Mouse (Mus musculus) thymus, adult 2 months (tissue): ENCODE results near the gene Ccnd2. TPM values are rescaled to one million over a fixed set of nuclear protein-coding genes. Genes with fewer than 3 reads are reported as not detected.

Source experiments
- DNase-seq: peaks from one replicate; pipeline ENCODE4 v3.0.0; 2021
- H3K27ac ChIP-seq: fragments of 200-500 bp; 2 replicates; pipeline ENCODE4 v1.5.1; 2012; ENCODE audit warnings: low read length, control low read depth; ENCODE audit not compliant: control insufficient read depth, insufficient read depth
- H3K27me3 ChIP-seq: fragments of 200-500 bp; 2 replicates; pipeline ENCODE4 v1.6.1; 2012; ENCODE audit warnings: mild to moderate bottlenecking, low read length, moderate library complexity, mixed read lengths; ENCODE audit not compliant: control insufficient read depth, insufficient read depth
- H3K36me3 ChIP-seq: fragments of 200-500 bp; 2 replicates; pipeline ENCODE4 v1.6.1; 2012; ENCODE audit warnings: mild to moderate bottlenecking, low read length, moderate library complexity; ENCODE audit not compliant: control insufficient read depth, insufficient read depth
- H3K4me1 ChIP-seq: fragments of 200-500 bp; replicated peaks from 2 replicates; pipeline ENCODE4 v1.6.1; 2012; ENCODE audit warnings: low read length; ENCODE audit not compliant: control insufficient read depth, insufficient read depth
- H3K4me3 ChIP-seq: fragments of 200-500 bp; 2 replicates; pipeline ENCODE4 v1.5.1; 2012; ENCODE audit warnings: mild to moderate bottlenecking, low read length, control low read depth, moderate library complexity; ENCODE audit not compliant: control insufficient read depth, insufficient read depth
- CTCF ChIP-seq: fragments of 200-500 bp; IDR thresholded peaks from 2 replicates; pipeline ENCODE4 v1.5.1; 2012; ENCODE audit warnings: mild to moderate bottlenecking, control low read depth, low read length, moderate library complexity, borderline replicate concordance; ENCODE audit not compliant: control insufficient read depth, poor library complexity, insufficient read depth; ENCODE audit errors: extremely low read depth
- POLR2A ChIP-seq: fragments of 200-500 bp; IDR thresholded peaks from 2 replicates; pipeline ENCODE4 v1.6.1; 2012; ENCODE audit warnings: mild to moderate bottlenecking, low read length, control low read depth, moderate library complexity; ENCODE audit not compliant: control insufficient read depth, poor library complexity, insufficient read depth; ENCODE audit errors: extremely low read depth
- WGBS: fragments of 180-500 bp; shearing (Covaris S2); methylation state at CpG from one replicate; pipeline ENCODE4 v1.1.7; 2018; 5-methylcytosine and 5-hydroxymethylcytosine counted together
- polyA plus RNA-seq: library from polyadenylated mRNA; depleted of rRNA; stranded (reverse); fragments of >200 nt; gene quantifications from 2 replicates; pipeline ENCODE4 v1.2.3, GENCODE M21; 2012

Ccnd2 gene
- polyA plus RNA-seq, 1 experiment = 73.0 TPM

DNA sequence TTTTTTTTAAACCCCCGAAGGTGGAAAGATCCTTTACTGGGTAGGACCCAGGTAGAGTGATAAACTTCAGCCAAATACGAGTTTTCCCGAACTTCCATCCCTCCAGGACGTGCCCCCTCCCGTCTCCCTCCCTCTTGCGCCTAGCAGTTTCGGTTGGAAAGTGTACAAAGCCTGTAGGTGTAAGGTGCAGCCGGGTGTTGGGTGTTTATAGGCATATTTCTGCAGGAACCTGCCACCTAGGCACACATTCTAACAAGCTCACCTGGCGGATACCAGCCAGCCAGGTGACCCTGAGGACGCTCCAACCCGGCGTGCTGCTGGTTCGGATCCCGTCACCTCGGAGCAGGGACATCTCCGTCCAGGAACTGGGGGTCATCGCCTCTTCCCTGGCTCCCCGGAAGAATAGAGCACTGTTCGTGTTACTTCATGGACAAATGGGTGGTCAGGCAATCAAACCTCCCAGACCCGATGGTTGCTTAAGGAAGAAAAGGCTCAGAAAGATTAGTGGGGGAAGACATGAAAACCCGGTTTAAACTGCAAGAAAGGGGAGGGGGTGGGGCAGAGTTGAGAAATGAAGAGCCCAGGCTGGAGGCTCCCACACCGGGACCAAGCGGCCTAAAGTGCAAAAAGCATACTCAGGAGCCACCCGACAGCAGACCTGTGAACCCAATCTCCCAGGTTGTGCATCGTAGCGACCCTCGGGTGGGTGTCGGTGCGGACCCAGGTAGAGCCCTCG, 2.1 kb upstream of the Ccnd2 start:
- no peaks in the 10 kb centered on the region for H3K36me3 ChIP-seq
- peaks cover 8% of the 10 kb centered on the region; the same call in 1 of the 2 replicates for H3K27me3 ChIP-seq
- WGBS = 2% methylated on average over 30 of the region's 30 CpGs
- peak; percentile 15 for DNase-seq
- peaks cover 48% of the 10 kb centered on the region for H3K4me1 ChIP-seq
- H3K4me3 ChIP-seq = peak overlapping the region; percentile 22
- H3K27ac ChIP-seq = peak overlapping the region; percentile 16; the same call in 1 of the 2 replicates
- no peak for TF ChIP-seq CTCF
- no peak for TF ChIP-seq POLR2A

- no peak for TF ChIP-seq CTCF
- no peak for TF ChIP-seq POLR2A
- under 1% methylated on average over 28 of the region's 28 CpGs for WGBS
- Histone ChIP-seq H3K4me1 (peaks cover 48% of the 10 kb centered on the region), H3K4me3 (peak overlapping the region; percentile 52), H3K36me3 (no peaks in the 10 kb centered on the region), H3K27ac (peak overlapping the region; percentile 16; the same call in 1 of the 2 replicates), H3K27me3 (peaks cover 9% of the 10 kb centered on the region; the same call in 1 of the 2 replicates)
- peak; percentile 22 for DNase-seq
Measured at GRCm38 (mm10) chr6:127153296-127153800, 1.4 kb upstream of the Ccnd2 start.

- Histone ChIP-seq H3K4me3 (peak overlapping the region; percentile 26), H3K27me3 (peaks cover 9% of the 10 kb centered on the region; the same call in 1 of the 2 replicates), H3K27ac (peak overlapping the region; percentile 66), H3K4me1 (peaks cover 48% of the 10 kb centered on the region), H3K36me3 (no peaks in the 10 kb centered on the region)
- peak; percentile 55 for DNase-seq
- WGBS = under 1% methylated on average over 29 of the region's 29 CpGs
- TF ChIP-seq CTCF = no peak
- 0 out of 2 replicates have a peak, but pooled peaks have one; percentile 32 for TF ChIP-seq POLR2A
Measured at GRCm38 (mm10) chr6:127151565-127152105, 358 bp downstream of the Ccnd2 start.

- under 1% methylated on average over 33 of the region's 34 CpGs for WGBS
- Histone ChIP-seq H3K27me3 (peaks cover 9% of the 10 kb centered on the region; the same call in 1 of the 2 replicates), H3K27ac (peak overlapping the region; percentile 58; the same call in 1 of the 2 replicates), H3K4me3 (peak overlapping the region; percentile 76), H3K4me1 (peaks cover 48% of the 10 kb centered on the region), H3K36me3 (no peaks in the 10 kb centered on the region)
- TF ChIP-seq POLR2A (no peak), CTCF (no peak)
- DNase-seq = peak; percentile 52
Measured at GRCm38 (mm10) chr6:127150663-127151564, 1.1 kb downstream of the Ccnd2 start.

GRCm38 (mm10) chr6:127149944-127150662, 1.9 kb downstream of the Ccnd2 start:
- Histone ChIP-seq H3K27ac (peak overlapping the region; percentile 75), H3K4me3 (peak overlapping the region; percentile 76), H3K27me3 (peaks cover 7% of the 10 kb centered on the region; the same call in 1 of the 2 replicates), H3K36me3 (no peaks in the 10 kb centered on the region), H3K4me1 (peaks cover 42% of the 10 kb centered on the region)
- TF ChIP-seq CTCF (no peak), POLR2A (no peak)
- WGBS = under 1% methylated on average over 38 of the region's 38 CpGs
- peak; percentile 20 for DNase-seq
